Mouse (Mus musculus): ENCODE data around the gene Cd177. TPM values are rescaled to one million over a fixed set of nuclear protein-coding genes. Genes with fewer than 3 reads are reported as not detected.
"Not testable (repeated sequence)": the region's sequence is repeated elsewhere in the genome, so short reads cannot be mapped to it uniquely, and the experiment has no call there.

Gene Cd177
- polyA plus RNA-seq, 1 experiment from 2014 or later, result 1.5 TPM

DNA sequence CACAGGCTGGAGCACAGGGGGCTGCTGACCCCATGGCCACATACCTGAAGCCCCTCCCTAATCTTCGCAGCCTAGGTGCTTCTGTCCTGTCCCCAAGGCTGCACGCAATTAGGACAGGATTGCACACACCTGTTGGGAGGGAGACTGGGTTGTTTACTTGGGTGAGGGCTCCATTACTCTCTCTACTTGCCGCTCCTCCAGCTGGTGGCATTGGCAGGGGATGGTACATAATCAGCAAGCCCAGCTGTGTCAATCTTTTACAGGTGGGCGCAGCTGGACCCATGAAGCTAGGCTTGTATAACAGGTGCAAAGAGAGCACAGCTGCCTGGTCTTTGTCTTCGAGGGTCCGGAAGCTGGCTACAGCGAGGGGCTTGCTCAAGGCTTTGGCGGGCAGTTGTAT lies 2.5 kb upstream of the Cd177 start:
- Histone ChIP-seq H3K4me1 (replicated peaks; ENCODE audit: control insufficient read depth, insufficient read depth, low read length) (no peaks in the 10 kb centered on the region), H3K9ac (ENCODE audit: low read length) (no peak overlapping the region), H3K4me3 (ENCODE audit: low read length) (no peak overlapping the region), H3K27ac (ENCODE audit: low read length) (no peak overlapping the region), H3K36me3 (ENCODE audit: control insufficient read depth, insufficient read depth, low read length) (no peaks in the 10 kb centered on the region), H3K9me3 (ENCODE audit: control insufficient read depth, low read length) (no peaks in the 10 kb centered on the region), H3K4me2 (ENCODE audit: low read depth, low read length) (no peak overlapping the region), H3K27me3 (ENCODE audit: control insufficient read depth, insufficient read depth, low read depth, low read length) (no peaks in the 10 kb centered on the region)
- ATAC-seq (ENCODE audit: low read depth), result no peak
- 80% methylated on average over 8 of the region's 8 CpGs for WGBS

DNA sequence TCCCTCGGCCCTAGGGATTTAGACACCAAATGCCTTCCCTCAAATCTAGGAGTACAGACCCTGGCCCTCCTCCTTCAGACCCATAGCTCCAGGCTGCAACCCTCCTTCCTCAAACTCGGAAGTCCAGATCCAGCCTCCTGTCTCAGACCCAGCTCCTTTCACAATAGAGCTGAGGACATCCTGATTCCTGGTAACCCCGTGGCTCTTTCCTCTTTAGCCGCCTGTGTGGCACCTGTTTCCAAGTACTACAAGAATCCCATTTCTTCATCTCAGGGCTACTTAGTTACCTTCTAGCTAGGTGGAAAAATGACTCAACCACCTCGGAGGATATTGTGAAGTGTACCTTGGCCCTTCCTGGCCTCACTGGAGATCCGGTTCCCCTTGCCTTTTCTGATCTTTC lies 1.1 kb upstream of the Cd177 start:
- H3K9me3 ChIP-seq (ENCODE audit: control insufficient read depth, low read length), result no peaks in the 10 kb centered on the region
- no peaks in the 10 kb centered on the region for H3K4me1 ChIP-seq (replicated peaks; ENCODE audit: control insufficient read depth, insufficient read depth, low read length)
- H3K9ac ChIP-seq (ENCODE audit: low read length), result no peak overlapping the region
- WGBS, result 45% methylated on average over 6 of the region's 6 CpGs
- no peaks in the 10 kb centered on the region for H3K27me3 ChIP-seq (ENCODE audit: control insufficient read depth, insufficient read depth, low read depth, low read length)
- no peak for ATAC-seq (ENCODE audit: low read depth)
- no peak overlapping the region for H3K27ac ChIP-seq (ENCODE audit: low read length)
- no peak overlapping the region for H3K4me2 ChIP-seq (ENCODE audit: low read depth, low read length)
- H3K36me3 ChIP-seq (ENCODE audit: control insufficient read depth, insufficient read depth, low read length), result no peaks in the 10 kb centered on the region
- H3K4me3 ChIP-seq (ENCODE audit: low read length), result no peak overlapping the region

DNA sequence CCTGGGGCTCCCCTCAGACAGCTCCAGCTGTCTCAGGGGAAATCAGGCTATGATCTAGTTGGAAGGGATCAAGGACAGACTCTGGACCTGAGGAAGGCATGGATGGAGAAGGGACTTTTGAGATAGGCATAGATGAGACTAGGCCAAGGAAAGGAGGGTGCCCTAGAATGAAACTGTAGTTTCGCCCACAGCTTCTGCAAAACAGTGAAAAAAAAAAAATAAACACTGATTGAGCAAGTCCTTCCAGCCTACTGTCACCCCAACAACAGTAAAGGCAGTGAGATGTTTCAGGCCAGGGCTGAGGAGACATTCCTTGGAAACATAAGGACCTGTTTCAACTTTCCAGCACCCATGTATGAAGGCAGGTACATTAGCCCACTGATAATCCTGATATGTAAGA lies 1.6 kb downstream of the Cd177 start:
- H3K36me3 ChIP-seq (ENCODE audit: control insufficient read depth, insufficient read depth, low read length), result no peaks in the 10 kb centered on the region
- H3K4me3 ChIP-seq (ENCODE audit: low read length), result no peak overlapping the region
- ATAC-seq (ENCODE audit: low read depth), result no peak
- no peak overlapping the region for H3K9ac ChIP-seq (ENCODE audit: low read length)
- H3K27me3 ChIP-seq (ENCODE audit: control insufficient read depth, insufficient read depth, low read depth, low read length), result no peaks in the 10 kb centered on the region
- WGBS, result 80% methylated on average over 1 of the region's 1 CpGs
- H3K4me1 ChIP-seq (replicated peaks; ENCODE audit: control insufficient read depth, insufficient read depth, low read length), result no peaks in the 10 kb centered on the region
- H3K4me2 ChIP-seq (ENCODE audit: low read depth, low read length), result no peak overlapping the region
- H3K27ac ChIP-seq (ENCODE audit: low read length), result no peak overlapping the region
- H3K9me3 ChIP-seq (ENCODE audit: control insufficient read depth, low read length), result no peaks in the 10 kb centered on the region

DNA sequence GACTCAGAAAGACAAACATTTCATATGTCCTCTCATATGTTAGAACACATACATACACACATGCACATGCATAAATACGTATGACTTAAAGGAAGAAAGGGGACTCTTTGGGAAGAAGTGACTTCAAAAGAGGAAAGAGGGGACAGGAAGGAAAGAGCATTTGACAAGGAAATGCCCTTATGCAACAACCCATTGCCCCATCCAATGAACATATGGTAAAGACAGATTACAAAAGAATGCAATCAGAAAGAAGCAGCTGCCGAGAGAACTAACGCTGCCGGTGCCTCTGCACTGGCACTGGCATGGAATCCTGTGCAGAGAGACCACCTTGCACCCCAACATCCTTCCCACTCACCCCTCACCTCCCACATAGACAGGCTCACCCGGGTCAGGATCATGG lies 6.6 kb downstream of the Cd177 start:
- Histone ChIP-seq H3K4me3 (ENCODE audit: low read length) (no peak overlapping the region), H3K4me2 (ENCODE audit: low read depth, low read length) (no peak overlapping the region), H3K4me1 (replicated peaks; ENCODE audit: control insufficient read depth, insufficient read depth, low read length) (no peaks in the 10 kb centered on the region), H3K27me3 (ENCODE audit: control insufficient read depth, insufficient read depth, low read depth, low read length) (no peaks in the 10 kb centered on the region), H3K9me3 (ENCODE audit: control insufficient read depth, low read length) (no peaks in the 10 kb centered on the region), H3K27ac (ENCODE audit: low read length) (no peak overlapping the region), H3K9ac (ENCODE audit: low read length) (no peak overlapping the region), H3K36me3 (ENCODE audit: control insufficient read depth, insufficient read depth, low read length) (no peaks in the 10 kb centered on the region)
- no peak for ATAC-seq (ENCODE audit: low read depth)
- WGBS, result 59% methylated on average over 5 of the region's 5 CpGs

DNA sequence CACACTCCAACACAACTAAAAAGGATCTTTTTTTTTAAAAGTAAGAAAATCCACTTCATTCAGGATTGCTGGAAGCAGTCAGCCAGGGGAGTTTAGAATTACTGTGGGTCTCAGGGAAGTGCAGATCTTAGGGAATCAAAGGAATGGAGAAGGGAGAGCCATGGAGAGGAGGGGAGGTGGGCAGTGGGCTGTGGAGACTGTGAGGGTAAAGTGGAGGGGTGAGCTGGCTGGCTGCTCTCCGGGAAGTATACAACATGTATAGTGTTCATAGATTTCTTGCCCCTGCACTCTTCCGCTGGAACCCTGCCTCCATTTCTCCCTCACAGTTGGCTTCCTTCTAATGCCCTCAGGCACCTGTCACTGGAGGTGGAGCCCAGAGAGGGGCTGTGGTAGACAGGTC lies 8.5 kb downstream of the Cd177 start:
- H3K9ac ChIP-seq (ENCODE audit: low read length), result no peak overlapping the region
- no peaks in the 10 kb centered on the region for H3K9me3 ChIP-seq (ENCODE audit: control insufficient read depth, low read length)
- H3K27me3 ChIP-seq (ENCODE audit: control insufficient read depth, insufficient read depth, low read depth, low read length), result no peaks in the 10 kb centered on the region
- 78% methylated on average over 2 of the region's 2 CpGs for WGBS
- no peak for ATAC-seq (ENCODE audit: low read depth)
- no peak overlapping the region for H3K4me3 ChIP-seq (ENCODE audit: low read length)
- H3K27ac ChIP-seq (ENCODE audit: low read length), result no peak overlapping the region
- no peaks in the 10 kb centered on the region for H3K36me3 ChIP-seq (ENCODE audit: control insufficient read depth, insufficient read depth, low read length)
- H3K4me1 ChIP-seq (replicated peaks; ENCODE audit: control insufficient read depth, insufficient read depth, low read length), result no peaks in the 10 kb centered on the region
- H3K4me2 ChIP-seq (ENCODE audit: low read depth, low read length), result no peak overlapping the region

DNA sequence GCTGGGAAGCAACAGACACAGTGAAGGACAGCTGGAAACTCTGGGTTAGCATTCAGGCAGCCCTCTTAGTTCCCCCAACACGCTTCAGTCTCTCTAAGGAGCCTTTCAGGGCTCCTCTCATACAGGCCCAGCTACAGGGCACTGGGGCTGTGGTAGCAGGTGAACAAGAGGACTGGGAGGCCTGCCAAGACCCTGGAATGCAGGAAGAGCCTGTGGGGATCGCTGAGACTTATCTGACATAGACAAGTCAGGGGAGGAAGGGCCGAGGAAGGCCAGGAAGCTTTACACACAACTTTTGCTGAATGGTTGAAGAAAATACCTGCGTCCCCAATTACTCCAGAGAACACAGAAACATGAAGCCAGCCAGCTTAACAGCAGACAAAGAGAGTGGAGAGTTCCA lies 9.4 kb downstream of the Cd177 start:
- H3K27ac ChIP-seq (ENCODE audit: low read length), result no peak overlapping the region
- WGBS, result 22% methylated on average over 4 of the region's 4 CpGs
- H3K9me3 ChIP-seq (ENCODE audit: control insufficient read depth, low read length), result no peaks in the 10 kb centered on the region
- H3K9ac ChIP-seq (ENCODE audit: low read length), result no peak overlapping the region
- no peak overlapping the region for H3K4me2 ChIP-seq (ENCODE audit: low read depth, low read length)
- no peak for ATAC-seq (ENCODE audit: low read depth)
- no peaks in the 10 kb centered on the region for H3K27me3 ChIP-seq (ENCODE audit: control insufficient read depth, insufficient read depth, low read depth, low read length)
- H3K4me1 ChIP-seq (replicated peaks; ENCODE audit: control insufficient read depth, insufficient read depth, low read length), result no peaks in the 10 kb centered on the region
- H3K4me3 ChIP-seq (ENCODE audit: low read length), result no peak overlapping the region
- H3K36me3 ChIP-seq (ENCODE audit: control insufficient read depth, insufficient read depth, low read length), result no peaks in the 10 kb centered on the region

DNA sequence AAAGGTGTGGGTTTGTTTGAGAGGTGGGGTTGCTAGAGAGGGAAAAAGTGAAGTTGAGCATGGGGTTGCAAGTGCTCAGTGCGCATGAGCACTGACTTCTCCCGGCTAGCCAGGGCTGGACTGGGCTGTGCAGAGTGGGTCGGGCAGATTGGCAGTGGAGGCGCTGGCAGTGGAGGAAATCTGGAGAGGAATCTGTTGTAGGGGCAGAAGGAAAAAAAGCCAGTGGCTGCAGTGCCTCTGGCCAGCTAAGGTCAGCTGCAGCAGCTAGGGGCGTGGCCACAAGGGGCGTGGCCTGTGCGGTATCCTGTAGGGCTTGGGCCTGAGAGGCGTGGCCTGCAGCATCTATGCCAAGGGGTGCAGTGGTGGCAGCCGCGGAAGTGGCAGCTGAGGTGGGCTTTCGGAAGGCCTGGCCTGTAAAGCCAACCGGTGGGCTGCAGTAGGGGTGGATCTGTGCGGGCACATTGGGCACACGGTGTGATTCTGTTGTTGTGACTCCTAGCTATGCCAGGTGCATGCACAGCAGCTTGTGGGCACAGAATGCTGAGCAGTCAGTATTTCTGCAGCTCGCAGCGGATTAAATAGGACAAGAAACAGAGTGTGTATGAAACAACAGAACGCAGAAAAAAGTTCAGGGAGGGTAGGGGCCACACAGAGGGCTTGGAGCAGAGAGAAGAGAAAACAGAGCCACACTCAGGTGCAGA lies 24.0 kb downstream of the Cd177 start:
- Histone ChIP-seq H3K9me3 (ENCODE audit: control insufficient read depth, low read length) (no peaks in the 10 kb centered on the region), H3K36me3 (ENCODE audit: control insufficient read depth, insufficient read depth, low read length) (no peaks in the 10 kb centered on the region), H3K4me3 (ENCODE audit: low read length) (no peak overlapping the region), H3K9ac (ENCODE audit: low read length) (no peak overlapping the region), H3K4me2 (ENCODE audit: low read depth, low read length) (0 out of 2 replicates have a peak overlapping the region, but pooled peaks have one; percentile 22), H3K27me3 (ENCODE audit: control insufficient read depth, insufficient read depth, low read depth, low read length) (no peaks in the 10 kb centered on the region), H3K4me1 (replicated peaks; ENCODE audit: control insufficient read depth, insufficient read depth, low read length) (0 out of 2 replicates have a peak, but pooled peaks cover 2% of the 10 kb centered on the region), H3K27ac (ENCODE audit: low read length) (no peak overlapping the region)
- peak; percentile 47; the same call in 1 of the 2 replicates for ATAC-seq (ENCODE audit: low read depth)
- 15% methylated on average over 17 of the region's 17 CpGs for WGBS

DNA sequence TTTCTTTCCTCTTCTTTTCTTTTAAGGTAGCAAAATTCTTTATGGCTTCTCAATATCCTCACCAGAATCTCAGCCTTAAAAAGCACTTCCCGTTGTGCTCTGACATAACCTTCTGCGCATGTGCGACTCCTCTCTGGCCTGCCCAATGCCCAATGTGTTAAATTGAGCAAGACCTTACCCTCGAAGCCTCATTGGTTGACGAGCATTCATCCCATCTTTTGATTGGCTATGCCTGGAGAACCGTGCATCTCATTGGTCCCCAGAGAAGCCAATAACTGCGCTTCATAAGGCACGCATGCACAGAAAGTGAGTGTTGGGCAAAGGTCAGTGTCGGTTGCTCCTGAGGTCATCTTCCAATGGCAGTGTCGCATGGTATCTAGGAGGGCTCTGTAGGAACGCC lies 33.3 kb downstream of the Cd177 start, which contains the start of gene Gm4763:
TSS of gene Gm4763 (minus strand) at position 101 of the 400 bp plus-strand sequence.
- H3K9ac ChIP-seq (ENCODE audit: low read length); H3K4me1 ChIP-seq (replicated peaks; ENCODE audit: control insufficient read depth, insufficient read depth, low read length); H3K9me3 ChIP-seq (ENCODE audit: control insufficient read depth, low read length); ATAC-seq (ENCODE audit: low read depth); H3K27ac ChIP-seq (ENCODE audit: low read length); H3K4me3 ChIP-seq (ENCODE audit: low read length); H3K27me3 ChIP-seq (ENCODE audit: control insufficient read depth, insufficient read depth, low read depth, low read length); H3K4me2 ChIP-seq (ENCODE audit: low read depth, low read length); H3K36me3 ChIP-seq (ENCODE audit: control insufficient read depth, insufficient read depth, low read length): not testable (repeated sequence)
- 88% methylated on average over 11 of the region's 11 CpGs for WGBS

DNA sequence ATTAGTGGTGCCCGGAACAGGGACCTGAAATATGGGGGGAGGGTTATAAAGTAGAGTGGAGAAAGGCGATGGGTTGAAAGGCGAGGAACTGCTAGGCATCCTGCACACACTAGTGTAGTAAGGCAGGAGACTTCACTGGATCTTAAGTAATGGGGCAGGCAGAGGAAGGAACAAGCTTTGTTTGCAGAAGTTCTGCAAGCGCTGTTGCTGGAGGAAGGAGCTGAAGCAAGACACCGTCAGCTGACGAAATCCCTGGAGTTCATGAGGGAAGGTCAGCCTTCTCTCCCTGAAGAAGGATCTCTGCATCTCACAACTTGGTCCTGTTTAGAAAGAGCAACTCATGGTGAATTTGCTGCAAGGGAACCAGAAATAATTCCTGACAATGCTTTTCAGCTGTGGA lies 45.1 kb downstream of the Cd177 start:
- Histone ChIP-seq H3K4me1 (replicated peaks; ENCODE audit: control insufficient read depth, insufficient read depth, low read length) (no peaks in the 10 kb centered on the region), H3K9me3 (ENCODE audit: control insufficient read depth, low read length) (no peaks in the 10 kb centered on the region), H3K9ac (ENCODE audit: low read length) (no peak overlapping the region), H3K27me3 (ENCODE audit: control insufficient read depth, insufficient read depth, low read depth, low read length) (no peaks in the 10 kb centered on the region), H3K4me2 (ENCODE audit: low read depth, low read length) (no peak overlapping the region), H3K36me3 (ENCODE audit: control insufficient read depth, insufficient read depth, low read length) (no peaks in the 10 kb centered on the region), H3K4me3 (ENCODE audit: low read length) (no peak overlapping the region), H3K27ac (ENCODE audit: low read length) (no peak overlapping the region)
- ATAC-seq (ENCODE audit: low read depth), result no peak
- WGBS, result 50% methylated on average over 6 of the region's 6 CpGs

Measured in lung, embryonic 16.5 days (tissue).